Mouse (Mus musculus): Measurements from ENCODE around the gene Polg2. TPM values are rescaled to one million over a fixed set of nuclear protein-coding genes. Genes with fewer than 3 reads are reported as not detected.

Gene Polg2
- 10.4 and 11.3 TPM in 2 replicates for polyA plus RNA-seq (2016; fragmentation: Nextera tagmentation; extraction: Ambion mirVana)

DNA sequence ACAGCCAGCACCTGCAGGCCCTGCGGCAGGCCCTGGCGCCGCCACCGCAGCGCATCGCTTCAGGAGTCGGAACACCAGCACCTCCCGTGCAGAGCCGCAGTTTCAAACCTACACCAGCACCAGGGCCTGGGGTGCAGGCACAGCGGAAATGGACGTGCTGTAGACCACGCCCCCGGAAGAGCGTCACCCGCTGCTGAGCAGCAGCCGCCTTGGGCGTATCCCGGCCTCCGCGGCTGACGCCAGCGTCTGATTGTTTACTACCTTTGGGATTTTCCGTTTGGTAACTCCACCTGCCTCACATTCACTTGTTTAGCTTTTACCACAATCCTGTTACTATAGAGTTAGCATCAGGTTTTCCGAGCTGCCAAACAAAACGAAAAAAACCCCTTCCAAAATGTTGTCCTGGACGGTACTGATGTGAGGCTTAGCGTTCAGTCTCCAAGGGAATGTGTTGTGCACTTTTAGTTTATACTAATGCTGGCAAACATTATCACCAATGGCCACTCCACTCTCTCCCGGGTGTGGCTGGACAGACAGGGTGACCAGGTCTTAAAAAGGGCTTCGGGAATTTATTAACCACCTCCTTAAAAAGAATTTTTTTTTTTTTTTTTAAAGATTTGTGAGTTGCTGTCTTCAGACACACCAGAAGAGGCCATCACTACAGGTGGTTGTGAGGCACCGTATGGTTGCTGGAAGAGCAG lies at the start of gene Polg2:
TSS of gene Polg2 (minus strand) at position 150 of the 701 bp plus-strand sequence.
- H3K4me1 ChIP-seq, result peaks cover 10% of the 10 kb centered on the region; the same call in 1 of the 2 replicates
- H3K27me3 ChIP-seq, result no peaks in the 10 kb centered on the region
- H3K36me3 ChIP-seq, result peaks cover 67% of the 10 kb centered on the region
- H3K4me3 ChIP-seq, result peak within 1 kb of the TSS; percentile 62
- 3% methylated on average over 30 of the region's 30 CpGs for WGBS
- peak within 1 kb of the TSS; percentile 87 for H3K27ac ChIP-seq (replicated peaks)
- H3K9me3 ChIP-seq, result no peaks in the 10 kb centered on the region
- H3K4me2 ChIP-seq (replicated peaks), result peak within 1 kb of the TSS; percentile 90
- ATAC-seq (ENCODE audit: low FRiP score, low read depth), result peak; percentile 99
- peak within 1 kb of the TSS; percentile 80 for H3K9ac ChIP-seq (replicated peaks)

DNA sequence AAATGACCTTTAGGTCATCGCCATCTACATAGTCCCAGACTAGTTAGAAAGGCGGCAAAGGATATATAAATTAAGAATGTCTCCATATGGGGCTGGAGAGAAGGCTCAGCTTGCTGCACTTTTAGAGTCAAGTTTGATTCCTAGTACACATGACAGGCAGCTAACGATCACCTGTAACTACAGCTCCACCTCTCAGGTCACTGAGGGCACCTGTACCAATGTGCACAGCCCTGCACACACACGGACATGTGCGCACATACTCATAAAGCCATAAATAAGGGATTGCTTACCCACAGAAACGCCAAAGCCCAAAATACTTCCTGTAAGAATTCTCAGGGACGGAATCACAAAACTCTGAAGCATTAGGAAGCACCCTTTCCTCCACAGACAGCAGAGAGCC lies 48.7 kb upstream of the Polg2 start:
- H3K27ac ChIP-seq (replicated peaks), result no peak overlapping the region
- H3K4me1 ChIP-seq, result no peaks in the 10 kb centered on the region
- no peak overlapping the region for H3K4me3 ChIP-seq
- H3K4me2 ChIP-seq (replicated peaks), result no peak overlapping the region
- H3K9me3 ChIP-seq, result no peaks in the 10 kb centered on the region
- no peak for ATAC-seq (ENCODE audit: low FRiP score, low read depth)
- H3K9ac ChIP-seq (replicated peaks), result no peak overlapping the region
- WGBS, result 98% methylated on average over 7 of the region's 7 CpGs
- H3K36me3 ChIP-seq, result peaks cover 68% of the 10 kb centered on the region
- H3K27me3 ChIP-seq, result no peaks in the 10 kb centered on the region

DNA sequence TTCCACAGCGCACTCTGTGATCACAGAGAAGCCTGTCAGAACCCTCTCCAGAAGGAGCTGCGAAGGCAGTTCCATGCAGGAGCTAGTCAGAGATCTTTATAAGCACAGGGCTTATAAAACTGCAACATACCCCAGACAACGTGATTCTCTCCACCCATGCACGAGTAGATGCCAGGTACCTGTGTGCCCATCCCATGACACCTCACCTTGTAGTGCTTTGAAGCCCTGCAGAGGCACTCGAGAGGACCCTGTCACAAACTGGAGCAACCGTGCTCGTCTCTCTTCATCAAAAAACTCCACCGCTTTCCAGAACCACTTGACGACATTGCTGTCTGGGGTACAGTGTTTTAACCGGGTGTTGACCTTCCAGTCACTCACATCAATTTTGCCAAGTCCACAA lies 45.1 kb upstream of the Polg2 start:
- H3K9me3 ChIP-seq, result no peaks in the 10 kb centered on the region
- H3K27me3 ChIP-seq, result no peaks in the 10 kb centered on the region
- WGBS, result 94% methylated on average over 10 of the region's 10 CpGs
- H3K36me3 ChIP-seq, result peaks cover 72% of the 10 kb centered on the region
- no peak overlapping the region for H3K4me3 ChIP-seq
- no peak overlapping the region for H3K27ac ChIP-seq (replicated peaks)
- H3K4me2 ChIP-seq (replicated peaks), result no peak overlapping the region
- ATAC-seq (ENCODE audit: low FRiP score, low read depth), result no peak
- no peaks in the 10 kb centered on the region for H3K4me1 ChIP-seq
- no peak overlapping the region for H3K9ac ChIP-seq (replicated peaks)

DNA sequence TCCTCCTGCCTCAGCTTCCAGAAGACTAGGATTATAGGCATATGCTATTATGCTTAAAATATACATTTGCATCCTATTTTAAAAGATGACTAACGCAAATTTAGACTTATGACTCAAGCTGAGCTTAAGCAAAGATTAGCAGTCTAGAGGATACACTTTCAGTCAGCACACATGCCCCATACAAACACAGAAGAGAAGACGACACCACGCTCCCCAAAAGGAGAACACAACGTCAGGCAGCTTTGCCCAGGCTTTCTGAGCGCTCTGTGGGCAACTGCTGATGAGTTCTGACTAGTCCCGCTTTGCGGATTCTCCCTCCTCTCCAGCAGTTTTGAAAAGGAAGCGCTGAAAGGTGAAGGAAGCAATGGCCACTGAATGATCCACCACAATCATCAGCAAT lies 44.4 kb upstream of the Polg2 start:
- WGBS, result 96% methylated on average over 8 of the region's 8 CpGs
- Histone ChIP-seq H3K9me3 (no peaks in the 10 kb centered on the region), H3K27me3 (no peaks in the 10 kb centered on the region), H3K27ac (replicated peaks) (no peak overlapping the region), H3K9ac (replicated peaks) (no peak overlapping the region), H3K4me2 (replicated peaks) (no peak overlapping the region), H3K4me1 (no peaks in the 10 kb centered on the region), H3K4me3 (no peak overlapping the region), H3K36me3 (peaks cover 75% of the 10 kb centered on the region)
- no peak for ATAC-seq (ENCODE audit: low FRiP score, low read depth)

DNA sequence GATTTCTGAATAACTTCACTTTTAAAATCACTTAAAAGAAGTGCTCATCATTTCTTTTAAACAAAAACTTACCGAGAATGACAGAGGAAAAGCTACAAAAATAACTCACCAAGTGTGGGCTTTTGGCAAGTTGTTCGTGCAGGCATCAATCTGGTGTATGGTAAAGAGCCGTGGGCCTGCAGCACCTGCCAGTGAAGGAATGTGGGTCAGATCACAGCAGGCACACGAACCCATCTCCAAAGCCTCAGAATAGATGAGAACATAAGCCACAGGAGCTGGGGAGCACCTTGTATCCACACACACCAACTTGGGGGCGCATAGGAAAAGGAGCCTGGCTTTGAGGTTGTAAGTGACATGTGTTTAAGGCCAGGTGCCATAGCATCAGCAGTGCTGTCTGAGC lies 43.6 kb upstream of the Polg2 start:
- Histone ChIP-seq H3K4me3 (no peak overlapping the region), H3K36me3 (peaks cover 73% of the 10 kb centered on the region), H3K9ac (replicated peaks) (no peak overlapping the region), H3K9me3 (no peaks in the 10 kb centered on the region), H3K4me2 (replicated peaks) (no peak overlapping the region), H3K4me1 (no peaks in the 10 kb centered on the region), H3K27me3 (no peaks in the 10 kb centered on the region), H3K27ac (replicated peaks) (no peak overlapping the region)
- WGBS, result 85% methylated on average over 5 of the region's 5 CpGs
- ATAC-seq (ENCODE audit: low FRiP score, low read depth), result no peak

DNA sequence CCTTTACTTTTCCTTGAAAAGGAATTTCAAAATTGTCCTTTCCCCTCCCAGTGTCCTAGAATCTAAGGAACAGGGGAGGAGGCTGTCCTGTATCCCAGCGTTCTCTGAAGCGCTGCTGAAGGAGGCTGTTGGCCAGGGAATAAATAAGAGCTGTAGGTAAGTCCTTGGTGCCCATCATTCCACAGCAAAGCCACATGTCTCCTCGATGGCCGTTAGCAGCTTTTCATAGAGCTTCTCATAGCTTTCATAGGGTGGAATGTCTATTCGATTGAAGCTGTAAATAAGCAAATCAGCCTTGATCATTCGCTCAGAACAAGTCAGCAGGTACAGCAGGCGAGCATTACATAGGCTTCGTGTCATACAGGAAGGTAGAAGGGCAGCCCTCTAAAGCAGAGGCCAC lies 43.2 kb upstream of the Polg2 start:
- Histone ChIP-seq H3K27me3 (no peaks in the 10 kb centered on the region), H3K36me3 (peaks cover 72% of the 10 kb centered on the region), H3K4me3 (no peak overlapping the region), H3K27ac (replicated peaks) (no peak overlapping the region), H3K9ac (replicated peaks) (no peak overlapping the region), H3K9me3 (no peaks in the 10 kb centered on the region), H3K4me1 (no peaks in the 10 kb centered on the region), H3K4me2 (replicated peaks) (no peak overlapping the region)
- ATAC-seq (ENCODE audit: low FRiP score, low read depth), result no peak
- WGBS, result 94% methylated on average over 8 of the region's 8 CpGs

DNA sequence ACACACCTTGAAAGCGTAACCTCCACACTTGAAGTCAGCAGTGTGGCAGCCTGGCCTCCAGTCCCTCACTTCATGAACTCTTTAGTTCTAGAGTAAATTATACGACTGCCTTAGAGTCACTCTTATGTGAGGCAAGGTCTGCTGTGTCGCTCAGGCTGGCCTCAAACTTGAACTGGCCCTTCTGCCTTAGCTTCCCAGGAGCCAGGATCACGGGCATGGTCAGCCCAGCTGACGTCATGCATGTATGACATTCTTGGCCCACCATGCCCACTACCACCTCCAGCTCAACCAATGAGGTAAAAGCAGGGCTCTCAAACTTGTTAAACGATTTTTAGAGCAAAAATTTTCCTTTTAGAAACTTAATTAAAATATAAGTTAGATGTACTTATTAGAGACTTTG lies 42.1 kb upstream of the Polg2 start:
- whole genome bisulfite sequencing, result 88% methylated on average over 6 of the region's 6 CpGs
- no peak for ATAC-seq (ENCODE audit: low FRiP score, low read depth)
- Histone ChIP-seq H3K27me3 (no peaks in the 10 kb centered on the region), H3K36me3 (peaks cover 76% of the 10 kb centered on the region), H3K4me2 (replicated peaks) (no peak overlapping the region), H3K9ac (replicated peaks) (no peak overlapping the region), H3K27ac (replicated peaks) (no peak overlapping the region), H3K4me1 (no peaks in the 10 kb centered on the region), H3K9me3 (no peaks in the 10 kb centered on the region), H3K4me3 (no peak overlapping the region)

DNA sequence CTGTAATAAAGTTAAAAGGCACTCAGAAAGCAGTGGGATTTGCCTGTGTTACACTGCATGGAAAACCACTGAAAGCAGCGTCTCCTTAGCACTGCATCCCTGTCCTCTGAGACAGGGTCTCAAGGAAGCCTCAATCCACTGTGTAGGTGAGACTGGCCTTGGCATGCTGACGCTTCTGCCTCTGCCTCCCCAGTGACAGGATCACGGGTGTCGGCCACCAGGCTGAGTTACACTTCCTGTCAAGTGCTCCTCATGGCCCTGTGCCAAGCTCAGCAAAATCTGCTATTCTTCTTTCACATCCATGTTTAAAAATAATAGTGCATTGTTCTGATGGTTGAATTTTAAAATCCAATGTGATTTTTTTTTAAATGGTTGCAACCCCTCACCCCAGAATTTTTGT lies 41.6 kb upstream of the Polg2 start:
- no peak overlapping the region for H3K4me2 ChIP-seq (replicated peaks)
- H3K9me3 ChIP-seq, result no peaks in the 10 kb centered on the region
- H3K27me3 ChIP-seq, result no peaks in the 10 kb centered on the region
- H3K4me1 ChIP-seq, result no peaks in the 10 kb centered on the region
- 81% methylated on average over 4 of the region's 4 CpGs for WGBS
- H3K9ac ChIP-seq (replicated peaks), result no peak overlapping the region
- peaks cover 76% of the 10 kb centered on the region for H3K36me3 ChIP-seq
- no peak for ATAC-seq (ENCODE audit: low FRiP score, low read depth)
- no peak overlapping the region; the same call in 1 of the 2 replicates for H3K27ac ChIP-seq (replicated peaks)
- H3K4me3 ChIP-seq, result no peak overlapping the region

DNA sequence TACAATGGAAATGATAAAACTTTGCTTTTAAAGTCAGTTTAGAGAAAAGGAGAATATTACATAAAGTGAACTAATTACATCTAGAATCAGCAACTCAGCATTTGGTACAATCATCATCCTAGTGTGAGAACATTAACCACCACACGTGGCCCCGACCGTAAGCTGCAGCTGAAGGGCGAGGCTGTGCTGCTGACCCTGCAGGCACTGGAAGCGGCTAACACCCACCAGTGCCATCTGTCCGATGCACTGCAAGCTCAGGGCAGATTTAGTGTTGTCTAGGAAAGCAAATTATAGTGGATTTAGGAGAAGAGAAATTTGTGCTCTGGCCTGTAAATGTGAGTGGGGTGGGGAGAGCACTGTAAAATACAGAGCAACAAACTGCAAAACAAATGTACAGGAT lies 40.9 kb upstream of the Polg2 start:
- Histone ChIP-seq H3K4me2 (replicated peaks) (no peak overlapping the region), H3K9me3 (no peaks in the 10 kb centered on the region), H3K4me3 (no peak overlapping the region), H3K36me3 (peaks cover 83% of the 10 kb centered on the region), H3K27ac (replicated peaks) (no peak overlapping the region), H3K9ac (replicated peaks) (no peak overlapping the region), H3K27me3 (no peaks in the 10 kb centered on the region), H3K4me1 (no peaks in the 10 kb centered on the region)
- 86% methylated on average over 6 of the region's 6 CpGs for WGBS
- ATAC-seq (ENCODE audit: low FRiP score, low read depth), result no peak

DNA sequence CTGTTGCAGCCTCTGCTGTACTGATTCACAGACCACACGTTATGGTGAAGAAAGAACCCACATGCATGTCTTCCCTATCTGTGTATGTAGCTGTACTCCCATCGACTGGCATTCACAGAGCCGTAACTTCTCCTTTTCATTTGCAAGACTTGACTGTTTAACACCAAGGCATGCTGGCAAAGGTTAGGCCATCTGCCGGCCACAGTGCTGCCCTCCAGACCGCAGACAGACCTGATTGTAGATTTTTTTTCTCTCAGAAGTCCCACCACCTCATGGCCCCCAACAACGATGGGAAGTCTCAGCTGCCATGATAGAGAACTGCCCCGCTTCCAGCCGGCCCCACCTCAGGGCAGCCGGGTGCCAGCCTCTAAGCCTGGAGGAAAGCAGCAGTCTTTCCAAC lies 40.3 kb upstream of the Polg2 start:
- H3K36me3 ChIP-seq, result peaks cover 86% of the 10 kb centered on the region
- 93% methylated on average over 9 of the region's 9 CpGs for WGBS

DNA sequence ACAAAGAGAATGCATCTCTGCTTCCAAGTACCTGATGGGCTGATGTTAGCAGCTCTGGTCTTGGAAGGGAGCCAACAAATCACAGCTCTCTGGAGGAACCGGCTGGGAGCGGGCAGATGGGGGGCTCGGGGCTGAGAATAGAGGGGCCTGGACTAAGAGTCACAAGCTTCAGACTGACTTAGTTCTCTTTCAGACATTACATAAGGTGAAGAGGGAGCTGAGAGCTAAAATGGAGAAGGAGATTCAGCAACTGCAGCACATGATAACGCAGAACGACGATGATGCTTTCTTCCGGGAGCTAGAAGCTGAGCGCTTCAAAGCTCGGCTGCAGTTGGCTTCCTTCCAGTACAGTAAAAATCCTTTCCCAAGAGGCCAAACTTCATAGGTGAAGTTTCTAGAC lies 39.0 kb upstream of the Polg2 start:
- H3K27ac ChIP-seq (replicated peaks), result no peak overlapping the region
- no peaks in the 10 kb centered on the region for H3K4me1 ChIP-seq
- H3K4me3 ChIP-seq, result no peak overlapping the region
- peaks cover 89% of the 10 kb centered on the region for H3K36me3 ChIP-seq
- H3K9ac ChIP-seq (replicated peaks), result no peak overlapping the region
- H3K4me2 ChIP-seq (replicated peaks), result no peak overlapping the region
- no peak for ATAC-seq (ENCODE audit: low FRiP score, low read depth)
- H3K27me3 ChIP-seq, result no peaks in the 10 kb centered on the region
- H3K9me3 ChIP-seq, result no peaks in the 10 kb centered on the region
- 87% methylated on average over 9 of the region's 9 CpGs for WGBS

More for the DNA sequence above, 40.3 kb upstream of the Polg2 start:
- H3K27me3 ChIP-seq, result no peaks in the 10 kb centered on the region
- no peaks in the 10 kb centered on the region for H3K9me3 ChIP-seq
- no peak for ATAC-seq (ENCODE audit: low FRiP score, low read depth)
- no peak overlapping the region for H3K4me3 ChIP-seq
- H3K9ac ChIP-seq (replicated peaks), result no peak overlapping the region
- H3K4me1 ChIP-seq, result no peaks in the 10 kb centered on the region
- no peak overlapping the region for H3K4me2 ChIP-seq (replicated peaks)
- H3K27ac ChIP-seq (replicated peaks), result no peak overlapping the region

DNA sequence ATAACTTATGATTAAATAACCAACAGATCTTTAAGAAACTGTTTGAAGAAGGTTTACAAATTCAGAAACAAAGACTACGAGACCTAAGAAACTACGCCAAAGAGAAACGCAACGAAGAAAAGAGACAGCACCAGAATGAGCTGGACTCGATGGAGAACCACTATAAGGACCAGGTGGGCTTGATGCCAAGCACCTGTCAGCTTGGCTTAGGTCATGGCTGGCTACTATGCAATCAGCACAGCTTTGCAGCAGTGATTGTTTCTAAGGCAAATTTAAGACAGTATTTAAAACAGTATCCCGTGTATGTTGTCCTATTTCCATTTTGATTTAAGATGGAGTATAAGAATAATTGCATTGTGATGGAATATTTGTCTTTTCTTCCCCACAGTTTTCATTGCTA lies 38.5 kb upstream of the Polg2 start:
- no peaks in the 10 kb centered on the region for H3K9me3 ChIP-seq
- no peak overlapping the region for H3K4me3 ChIP-seq
- H3K36me3 ChIP-seq, result peaks cover 90% of the 10 kb centered on the region
- H3K4me1 ChIP-seq, result no peaks in the 10 kb centered on the region
- H3K27ac ChIP-seq (replicated peaks), result no peak overlapping the region
- ATAC-seq (ENCODE audit: low FRiP score, low read depth), result no peak
- H3K4me2 ChIP-seq (replicated peaks), result no peak overlapping the region
- 88% methylated on average over 6 of the region's 6 CpGs for WGBS
- no peaks in the 10 kb centered on the region for H3K27me3 ChIP-seq
- H3K9ac ChIP-seq (replicated peaks), result no peak overlapping the region

DNA sequence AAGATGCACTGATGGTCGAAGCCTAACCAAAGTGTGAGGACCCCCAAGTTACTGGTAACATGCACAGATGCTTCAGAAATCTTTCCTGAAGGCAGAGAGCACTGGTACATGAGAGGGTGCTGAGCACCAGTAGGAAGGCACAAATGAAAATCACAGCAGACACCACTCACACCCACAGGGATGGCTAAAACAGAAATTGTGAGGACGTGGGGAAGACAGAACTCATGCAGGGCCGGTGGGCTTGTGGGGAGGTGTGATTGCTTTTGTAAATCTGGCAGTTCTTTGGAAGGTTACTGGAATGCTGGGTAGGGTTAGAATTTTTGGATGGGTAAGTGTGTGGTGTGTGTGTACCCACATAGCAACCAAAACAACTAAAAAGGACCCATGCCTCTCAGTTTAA lies 37.8 kb upstream of the Polg2 start:
- no peak overlapping the region for H3K4me2 ChIP-seq (replicated peaks)
- peaks cover 90% of the 10 kb centered on the region for H3K36me3 ChIP-seq
- no peaks in the 10 kb centered on the region for H3K4me1 ChIP-seq
- no peak overlapping the region for H3K27ac ChIP-seq (replicated peaks)
- ATAC-seq (ENCODE audit: low FRiP score, low read depth), result no peak
- no peaks in the 10 kb centered on the region for H3K27me3 ChIP-seq
- H3K9me3 ChIP-seq, result no peaks in the 10 kb centered on the region
- 88% methylated on average over 3 of the region's 3 CpGs for WGBS
- H3K4me3 ChIP-seq, result no peak overlapping the region
- no peak overlapping the region for H3K9ac ChIP-seq (replicated peaks)

All from midbrain, embryonic 12.5 days (tissue).